19 mouse cellular contexts compared by ENCODE assay signal in the genomic region with DNA sequence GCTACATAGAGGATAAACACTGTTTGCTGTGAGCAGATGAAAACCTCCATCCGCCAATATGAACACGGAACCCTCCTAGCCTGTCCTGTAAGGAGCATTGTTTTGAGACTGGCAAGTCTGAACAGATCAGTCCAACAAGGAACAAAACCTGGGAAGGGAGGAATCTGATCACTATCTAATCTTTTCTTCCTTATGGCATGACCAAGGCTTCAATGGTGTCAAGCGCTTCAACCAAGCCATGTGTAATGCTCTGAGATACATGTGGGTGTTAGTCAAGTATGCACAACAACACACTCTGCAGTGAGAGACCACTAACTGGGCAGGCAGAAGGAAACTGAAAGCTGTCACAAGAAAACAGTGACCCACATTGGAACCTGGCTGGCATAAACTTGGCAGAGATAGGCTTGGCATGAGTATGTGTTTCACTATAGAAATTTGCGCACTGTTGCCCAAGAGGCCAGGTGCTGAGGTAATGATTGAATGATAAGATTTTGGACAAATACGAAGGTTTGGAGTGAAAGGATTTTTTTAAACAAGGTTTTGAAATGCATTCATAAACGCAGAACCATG.
DNase-seq lines count a peak whose midpoint lies in the region; ATAC-seq and TF ChIP-seq lines count a peak whose summit lies in the region.
"Had no signal": no experiment of that assay in that cellular context is flagged by ENCODE, and none has a peak within 500 bp of the region (broad histone marks: within the 10 kb centered on the region; RNA-seq: fewer than 3 reads in every experiment).

No protein-coding gene starts in this region.

- H3K79me2 ChIP-seq in liver, adult 2 months (ENCODE audit: control insufficient read depth, insufficient read depth, low read length): no peaks in the 10 kb centered on the region

- TF ChIP-seq POLR2A in liver, adult 2 months (IDR thresholded peaks at IDR 0.05; ENCODE audit: extremely low read depth, insufficient read depth, low read length): no peak

- peak; percentile 40 to 51 for DNase-seq in cerebellum, postnatal 14 days
- DNase-seq in cerebellum, postnatal 36 days: no peak
- DNase-seq in liver, adult 2 months (ENCODE audit: extremely low read depth, low read depth, low spot score): peak; percentile 37
- DNase-seq in liver, postnatal 0 days: no peak
- peak; percentile 92 for DNase-seq in gonadal fat pad, adult 2 months (ENCODE audit: low read depth)
- DNase-seq in frontal cortex, adult 2 months (ENCODE audit: extremely low spot score in 1 of 2, low spot score in 1 of 2): no peak
- DNase-seq: adrenal gland, adult 2 months; adrenal gland, postnatal 10 days; adrenal gland, postnatal 25 days; cerebellum, adult 11-12 months; cerebellum, adult 2 months; cerebellum, adult 9-10 months; embryo, embryonic 11 days; forebrain, postnatal 0 days had no signal

- H3K4me2 ChIP-seq in liver, postnatal 0 days (ENCODE audit: low read depth, low read length): no peak overlapping the region
- H3K4me2 ChIP-seq: embryonic facial prominence, embryonic 13.5 days; embryonic facial prominence, embryonic 15.5 days; forebrain, embryonic 13.5 days; forebrain, embryonic 15.5 days had no signal

- TF ChIP-seq CTCF in liver, adult 2 months (IDR thresholded peaks at IDR 0.05; ENCODE audit: low read depth, low read length): no peak
- no peak for TF ChIP-seq CTCF in liver, postnatal 0 days (IDR thresholded peaks at IDR 0.05; ENCODE audit: low read depth)

- ATAC-seq in liver, postnatal 0 days: no peak
- ATAC-seq: forebrain, embryonic 13.5 days; forebrain, embryonic 15.5 days; forebrain, postnatal 0 days had no signal

- H3K4me3 ChIP-seq in liver, adult 2 months (ENCODE audit: insufficient read depth, low read depth, low read length): no peak overlapping the region
- no peak overlapping the region for H3K4me3 ChIP-seq in liver, postnatal 0 days (ENCODE audit: low read depth, low read length)
- H3K4me3 ChIP-seq: embryonic facial prominence, embryonic 13.5 days; embryonic facial prominence, embryonic 15.5 days; erythroblast, embryonic 14.5 days; forebrain, embryonic 13.5 days; forebrain, embryonic 15.5 days had no signal

- 60% methylated on average over 6 of the region's 6 CpGs for WGBS in liver, adult 2 months
- WGBS in liver, postnatal 0 days (ENCODE audit: insufficient replicate concordance): 82% methylated on average over 6 of the region's 6 CpGs

- TF ChIP-seq EP300 in liver, postnatal 0 days (IDR thresholded peaks at IDR 0.05; ENCODE audit: low read depth): no peak

- no peaks in the 10 kb centered on the region for H3K9me3 ChIP-seq in liver, postnatal 0 days (ENCODE audit: low read length)
- H3K9me3 ChIP-seq: embryonic facial prominence, embryonic 13.5 days; embryonic facial prominence, embryonic 15.5 days; forebrain, embryonic 13.5 days; forebrain, embryonic 15.5 days had no signal

- H3K27me3 ChIP-seq in liver, adult 2 months (ENCODE audit: control insufficient read depth, insufficient read depth, low read length): no peaks in the 10 kb centered on the region
- no peaks in the 10 kb centered on the region for H3K27me3 ChIP-seq in liver, postnatal 0 days (ENCODE audit: insufficient read depth, low read length)
- H3K27me3 ChIP-seq: embryonic facial prominence, embryonic 15.5 days; forebrain, embryonic 13.5 days; forebrain, embryonic 15.5 days had no signal

- H3K9ac ChIP-seq in liver, adult 2 months (ENCODE audit: low read depth, low read length): no peak overlapping the region
- H3K9ac ChIP-seq in liver, postnatal 0 days (replicated peaks): no peak overlapping the region
- H3K9ac ChIP-seq: embryonic facial prominence, embryonic 13.5 days; embryonic facial prominence, embryonic 15.5 days; forebrain, embryonic 13.5 days; forebrain, embryonic 15.5 days; forebrain, postnatal 0 days had no signal

- H3K36me3 ChIP-seq in liver, adult 2 months (ENCODE audit: control insufficient read depth, insufficient read depth, low read length): no peaks in the 10 kb centered on the region
- no peaks in the 10 kb centered on the region for H3K36me3 ChIP-seq in liver, postnatal 0 days (replicated peaks; ENCODE audit: insufficient read depth, low read length)
- H3K36me3 ChIP-seq: embryonic facial prominence, embryonic 13.5 days; embryonic facial prominence, embryonic 15.5 days; forebrain, embryonic 15.5 days had no signal

- peaks cover 4% of the 10 kb centered on the region; the same call in 1 of the 2 replicates for H3K4me1 ChIP-seq in liver, adult 2 months (ENCODE audit: control insufficient read depth, insufficient read depth, low read length)
- H3K4me1 ChIP-seq in liver, postnatal 0 days (ENCODE audit: insufficient read depth): no peaks in the 10 kb centered on the region
- H3K4me1 ChIP-seq: embryonic facial prominence, embryonic 13.5 days; embryonic facial prominence, embryonic 15.5 days; forebrain, embryonic 13.5 days; forebrain, embryonic 15.5 days had no signal

- no peak overlapping the region for H3K27ac ChIP-seq in liver, adult 2 months (replicated peaks; ENCODE audit: insufficient read depth, low read depth, low read length)
- H3K27ac ChIP-seq in liver, postnatal 0 days (ENCODE audit: low read depth): no peak overlapping the region
- H3K27ac ChIP-seq: embryonic facial prominence, embryonic 13.5 days; embryonic facial prominence, embryonic 15.5 days; forebrain, embryonic 13.5 days; forebrain, embryonic 15.5 days had no signal

Comparison
In these comparisons a context has a peak if more than half of its experiments do, and no peak if none do; other contexts are left out.
1. DNase-seq: peak in cerebellum, postnatal 14 days (2 of 2), liver, adult 2 months (single experiment) and gonadal fat pad, adult 2 months (single experiment); none in cerebellum, postnatal 36 days (0 of 2), liver, postnatal 0 days (single experiment) and frontal cortex, adult 2 months (0 of 2).